Mouse (Mus musculus) midbrain, embryonic 16.5 days (tissue): ENCODE measurements around the gene Ccdc51. TPM values are rescaled to one million over a fixed set of nuclear protein-coding genes. Genes with fewer than 3 reads are reported as not detected.

Experiments used
- ATAC-seq: fragments of 200-750 bp; cut with Nextera tagmentation; 2 replicates; pipeline ENCODE4 v1.8.0; 2017; ENCODE audit warnings: moderate TSS enrichment
- H3K27ac ChIP-seq: fragments of 300-500 bp; sonication (generic); 2 replicates; pipeline ENCODE4 v1.5.1; 2014; ENCODE audit warnings: mild to moderate bottlenecking, low read length, mixed read lengths
- H3K27me3 ChIP-seq: fragments of 300-500 bp; sonication (generic); 2 replicates; pipeline ENCODE4 v1.6.1; 2014; ENCODE audit warnings: low read depth, low read length, mixed read lengths; ENCODE audit not compliant: control insufficient read depth, insufficient read depth
- H3K36me3 ChIP-seq: fragments of 300-500 bp; sonication (generic); 2 replicates; pipeline ENCODE4 v1.6.1; 2014; ENCODE audit warnings: mild to moderate bottlenecking, low read length, moderate library complexity, mixed read lengths; ENCODE audit not compliant: control insufficient read depth, insufficient read depth
- H3K4me1 ChIP-seq: fragments of 300-500 bp; sonication (generic); 2 replicates; pipeline ENCODE4 v1.6.1; 2014; ENCODE audit warnings: mild to moderate bottlenecking, low read length, mixed read lengths; ENCODE audit not compliant: control insufficient read depth, insufficient read depth
- H3K4me2 ChIP-seq: fragments of 300-500 bp; sonication (generic); 2 replicates; pipeline ENCODE4 v1.6.1; 2014; ENCODE audit warnings: mild to moderate bottlenecking, low read length, mixed read lengths
- H3K4me3 ChIP-seq: fragments of 300-500 bp; sonication (generic); 2 replicates; pipeline ENCODE4 v1.5.1; 2014; ENCODE audit warnings: low read depth, mild to moderate bottlenecking, low read length, moderate library complexity, mixed read lengths
- H3K9ac ChIP-seq: fragments of 300-500 bp; sonication (generic); 2 replicates; pipeline ENCODE4 v1.6.1; 2014; ENCODE audit warnings: low read depth, low read length, mixed read lengths
- H3K9me3 ChIP-seq: fragments of 300-500 bp; sonication (generic); replicated peaks from 2 replicates; pipeline ENCODE4 v1.6.1; 2014; ENCODE audit warnings: mild to moderate bottlenecking, low read length, mixed read lengths; ENCODE audit not compliant: control insufficient read depth, poor library complexity, severe bottlenecking
- WGBS: fragments of 180-500 bp; shearing (Covaris S2); extraction: QIAGEN DNeasy Blood & Tissue Kit; methylation state at CpG from one replicate; pipeline ENCODE4 v1.1.7; 2014; 5-methylcytosine and 5-hydroxymethylcytosine counted together
- polyA plus RNA-seq: library from polyadenylated mRNA; unstranded; fragments of >200 nt; fragmentation: Nextera tagmentation; extraction: Ambion mirVana; gene quantifications from 2 replicates; pipeline ENCODE4 v1.2.1, GENCODE M21; 2015

Ccdc51 gene
- polyA plus RNA-seq, 1 experiment from 2014 or later: 12.5 TPM

DNA sequence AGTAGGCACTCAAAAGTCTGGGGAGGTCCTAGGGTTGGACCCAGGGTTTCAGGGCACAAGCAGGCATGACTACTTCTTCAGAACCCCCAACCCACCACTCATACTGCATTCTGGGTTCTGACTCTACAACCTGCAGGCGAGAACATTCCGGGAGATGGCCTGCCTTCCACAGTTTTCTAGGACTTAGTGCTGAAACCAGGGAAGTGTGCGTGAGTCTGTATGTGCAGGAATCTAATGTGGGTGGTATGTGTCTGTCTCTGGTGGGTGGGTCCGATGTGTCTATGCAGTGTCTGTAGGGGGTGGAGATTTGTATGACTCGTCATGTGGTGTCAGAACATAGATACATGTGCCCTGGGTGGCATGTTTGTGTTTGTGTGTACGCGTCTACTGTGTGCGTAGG lies 16.1 kb downstream of the Ccdc51 start:
- Histone ChIP-seq H3K4me3 (no peak overlapping the region), H3K9me3 (no peaks in the 10 kb centered on the region), H3K9ac (no peak overlapping the region), H3K4me1 (peaks cover 47% of the 10 kb centered on the region), H3K36me3 (peaks cover 4% of the 10 kb centered on the region; the same call in 1 of the 2 replicates), H3K4me2 (peak overlapping the region; percentile 79), H3K27me3 (no peaks in the 10 kb centered on the region), H3K27ac (peak overlapping the region; percentile 99)
- WGBS: 82% methylated on average over 8 of the region's 8 CpGs
- ATAC-seq: no peak

DNA sequence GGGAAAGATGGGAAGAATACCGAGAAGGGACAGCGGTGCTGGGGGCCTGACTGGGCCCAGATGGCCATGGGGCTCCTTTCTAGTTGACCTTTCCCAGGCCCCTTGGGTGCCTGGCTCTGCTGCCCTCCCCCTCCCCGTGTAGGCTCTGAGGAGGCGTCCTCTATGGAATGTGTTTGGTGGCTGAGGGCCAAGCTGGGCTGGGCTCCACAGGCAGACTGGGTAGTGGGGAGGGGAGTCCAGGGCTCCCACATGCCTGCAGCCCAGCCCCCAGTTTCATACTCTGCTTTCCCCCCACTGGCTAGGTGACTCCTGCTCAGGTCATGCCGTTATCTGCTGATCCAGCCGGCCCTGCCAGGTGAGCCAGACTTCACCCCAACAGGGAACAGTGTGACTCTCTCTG lies 16.7 kb downstream of the Ccdc51 start:
- Histone ChIP-seq H3K4me2 (peak overlapping the region; percentile 79), H3K36me3 (peaks cover 4% of the 10 kb centered on the region; the same call in 1 of the 2 replicates), H3K27ac (peak overlapping the region; percentile 99; the same call in 1 of the 2 replicates), H3K27me3 (no peaks in the 10 kb centered on the region), H3K9ac (0 out of 2 replicates have a peak overlapping the region, but pooled peaks have one; percentile 22), H3K9me3 (no peaks in the 10 kb centered on the region), H3K4me1 (peaks cover 43% of the 10 kb centered on the region), H3K4me3 (no peak overlapping the region)
- 62% methylated on average over 6 of the region's 6 CpGs for WGBS
- ATAC-seq: no peak

DNA sequence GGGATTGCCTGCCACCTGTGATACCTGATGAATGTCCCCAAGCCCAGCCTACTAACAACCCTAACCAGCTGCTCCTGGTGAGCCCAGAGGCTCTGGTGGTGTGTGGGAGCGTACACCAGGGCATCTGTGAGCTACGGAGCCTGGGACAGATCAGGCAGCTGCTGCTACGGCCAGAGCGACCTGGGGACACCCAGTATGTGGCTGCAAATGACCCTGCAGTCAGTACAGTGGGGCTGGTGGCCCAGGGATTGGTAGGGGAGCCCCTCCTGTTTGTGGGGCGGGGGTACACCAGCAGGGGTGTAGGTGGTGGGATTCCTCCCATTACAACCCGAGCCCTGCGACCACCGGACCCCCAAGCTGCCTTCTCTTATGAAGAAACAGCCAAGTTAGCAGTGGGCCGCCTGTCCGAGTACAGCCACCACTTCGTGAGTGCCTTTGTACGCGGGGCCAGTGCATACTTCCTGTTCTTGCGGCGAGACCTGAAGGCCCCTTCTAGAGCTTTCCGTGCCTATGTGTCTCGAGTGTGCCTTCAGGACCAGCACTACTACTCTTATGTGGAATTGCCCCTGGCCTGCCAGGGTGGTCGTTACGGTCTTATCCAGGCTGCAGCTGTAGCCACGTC lies 18.1 kb downstream of the Ccdc51 start:
- Histone ChIP-seq H3K9ac (no peak overlapping the region), H3K27ac (no peak overlapping the region), H3K4me2 (no peak overlapping the region), H3K9me3 (no peaks in the 10 kb centered on the region), H3K4me1 (peaks cover 38% of the 10 kb centered on the region), H3K36me3 (peaks cover 10% of the 10 kb centered on the region), H3K4me3 (no peak overlapping the region), H3K27me3 (no peaks in the 10 kb centered on the region)
- ATAC-seq: no peak
- 89% methylated on average over 20 of the region's 20 CpGs for WGBS

DNA sequence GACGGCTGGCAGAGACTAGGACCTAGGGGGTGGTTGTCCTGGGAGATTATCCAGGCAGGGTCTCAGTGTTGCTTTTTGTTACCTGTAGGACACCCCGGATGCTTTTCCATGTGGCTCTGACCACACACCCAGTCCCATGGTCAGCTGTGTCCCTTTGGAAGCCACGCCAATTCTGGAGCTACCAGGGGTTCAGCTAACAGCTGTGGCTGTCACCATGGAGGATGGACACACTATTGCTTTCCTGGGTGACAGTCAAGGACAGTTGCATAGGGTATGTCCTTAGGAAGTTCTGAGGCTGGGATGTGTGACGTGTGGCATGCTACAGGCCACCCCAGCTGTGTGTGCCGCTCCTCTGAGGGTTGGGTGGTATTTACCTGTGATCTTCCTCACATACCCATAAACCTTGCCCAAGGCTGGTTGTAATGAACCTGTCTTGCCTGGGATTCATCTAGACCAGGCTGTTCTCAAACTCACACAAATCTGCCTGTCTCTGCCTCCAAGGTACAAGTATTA lies 19.7 kb downstream of the Ccdc51 start:
- H3K9ac ChIP-seq: no peak overlapping the region
- peaks cover 20% of the 10 kb centered on the region for H3K36me3 ChIP-seq
- H3K27ac ChIP-seq: no peak overlapping the region
- no peaks in the 10 kb centered on the region for H3K9me3 ChIP-seq
- no peak for ATAC-seq
- no peaks in the 10 kb centered on the region for H3K27me3 ChIP-seq
- H3K4me2 ChIP-seq: no peak overlapping the region
- 91% methylated on average over 5 of the region's 5 CpGs for WGBS
- H3K4me3 ChIP-seq: no peak overlapping the region
- peaks cover 28% of the 10 kb centered on the region for H3K4me1 ChIP-seq

DNA sequence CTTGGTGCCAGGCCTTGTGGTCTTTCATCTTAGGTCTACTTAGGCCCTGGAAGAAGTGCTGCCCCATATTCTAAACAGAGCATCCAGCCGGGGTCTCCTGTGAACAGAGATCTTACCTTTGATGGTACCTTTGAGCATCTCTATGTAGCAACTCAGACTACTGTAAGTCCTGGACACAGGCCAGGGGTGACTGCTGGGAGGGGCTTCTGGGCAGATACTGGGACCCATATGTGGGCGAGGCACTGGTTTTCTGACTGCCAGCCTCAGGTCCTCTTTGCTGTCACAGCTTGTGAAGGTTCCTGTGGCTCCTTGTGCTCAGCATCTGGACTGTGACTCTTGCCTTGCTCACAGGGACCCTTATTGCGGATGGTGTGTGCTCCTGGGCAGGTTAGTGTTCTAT lies 20.2 kb downstream of the Ccdc51 start:
- WGBS: 97% methylated on average over 3 of the region's 3 CpGs

DNA sequence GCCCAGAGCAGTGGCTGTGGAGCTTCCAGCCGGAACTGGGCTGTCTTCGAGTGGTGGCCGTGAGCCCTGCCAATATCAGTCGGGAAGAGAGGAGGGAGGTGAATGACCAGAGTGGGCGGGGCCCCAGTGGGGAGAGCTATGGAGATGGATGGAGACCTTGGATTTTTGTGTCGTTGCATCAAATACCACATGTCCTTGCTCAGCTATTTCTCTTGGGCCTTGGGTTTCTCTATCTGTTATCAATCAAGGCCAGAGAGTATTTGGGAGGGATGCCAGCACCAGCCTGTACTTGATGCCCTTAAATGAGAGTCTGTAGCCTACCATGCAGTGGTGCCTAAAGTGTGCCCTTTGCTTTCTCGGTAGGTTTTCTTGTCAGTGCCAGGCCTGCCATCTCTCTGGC lies 21.0 kb downstream of the Ccdc51 start:
- no peak overlapping the region for H3K9ac ChIP-seq

More for the DNA sequence above, 20.2 kb downstream of the Ccdc51 start:
- peaks cover 22% of the 10 kb centered on the region for H3K4me1 ChIP-seq
- H3K9me3 ChIP-seq: no peaks in the 10 kb centered on the region
- no peaks in the 10 kb centered on the region for H3K27me3 ChIP-seq
- no peak for ATAC-seq
- H3K4me3 ChIP-seq: no peak overlapping the region
- H3K4me2 ChIP-seq: no peak overlapping the region
- H3K36me3 ChIP-seq: peaks cover 20% of the 10 kb centered on the region
- H3K27ac ChIP-seq: no peak overlapping the region
- H3K9ac ChIP-seq: no peak overlapping the region

DNA sequence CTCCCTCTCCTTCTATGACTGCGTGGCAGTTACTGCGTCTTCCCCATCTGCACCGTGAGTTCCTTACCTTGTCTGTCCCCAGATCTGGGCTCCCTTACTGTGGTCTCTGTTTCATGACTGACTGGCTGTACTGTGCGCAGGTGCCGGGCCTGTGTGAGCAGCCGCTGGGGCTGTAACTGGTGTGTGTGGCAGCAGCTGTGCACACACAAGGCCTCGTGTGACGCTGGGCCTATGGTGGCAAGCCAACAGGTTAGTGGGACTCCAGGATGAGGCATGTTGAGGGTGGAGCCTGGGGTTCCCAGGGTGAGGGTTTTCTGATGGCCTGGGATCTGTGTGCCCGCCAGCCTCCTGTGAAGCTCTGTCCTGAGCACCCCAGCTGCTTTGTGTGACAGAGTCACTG lies 21.8 kb downstream of the Ccdc51 start:
- no peak for ATAC-seq
- Histone ChIP-seq H3K36me3 (peaks cover 24% of the 10 kb centered on the region), H3K4me2 (no peak overlapping the region), H3K27me3 (no peaks in the 10 kb centered on the region), H3K9me3 (no peaks in the 10 kb centered on the region), H3K4me1 (peaks cover 7% of the 10 kb centered on the region), H3K9ac (no peak overlapping the region), H3K4me3 (no peak overlapping the region), H3K27ac (no peak overlapping the region)
- WGBS: 92% methylated on average over 9 of the region's 9 CpGs

More for the DNA sequence above, 21.0 kb downstream of the Ccdc51 start:
- no peaks in the 10 kb centered on the region for H3K27me3 ChIP-seq
- no peaks in the 10 kb centered on the region for H3K9me3 ChIP-seq
- peaks cover 15% of the 10 kb centered on the region for H3K4me1 ChIP-seq
- 79% methylated on average over 7 of the region's 7 CpGs for WGBS
- H3K36me3 ChIP-seq: peaks cover 20% of the 10 kb centered on the region
- H3K4me2 ChIP-seq: no peak overlapping the region
- no peak for ATAC-seq
- no peak overlapping the region for H3K4me3 ChIP-seq
- H3K27ac ChIP-seq: no peak overlapping the region

DNA sequence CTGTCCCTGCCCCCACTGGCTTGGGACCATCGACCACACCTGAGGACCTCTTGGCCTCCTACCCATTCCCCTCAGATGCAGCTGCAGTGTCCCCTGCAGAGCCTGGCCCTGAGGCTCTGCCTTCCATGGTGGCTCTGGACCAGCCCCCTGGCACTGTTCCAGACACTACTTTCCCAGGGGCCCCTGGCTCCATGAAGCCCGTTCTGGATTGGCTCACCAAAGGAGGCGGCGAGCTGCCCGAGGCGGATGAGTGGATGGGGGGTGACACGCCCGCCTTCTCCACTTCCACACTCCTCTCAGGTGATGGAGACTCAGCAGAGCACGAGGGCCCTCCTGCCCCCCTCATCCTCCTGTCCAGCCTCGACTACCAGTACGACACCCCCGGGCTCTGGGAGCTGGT lies 22.7 kb downstream of the Ccdc51 start:
- H3K36me3 ChIP-seq: peaks cover 29% of the 10 kb centered on the region
- ATAC-seq: 0 out of 2 replicates have a peak, but pooled peaks have one; percentile 33
- H3K27ac ChIP-seq: peak overlapping the region; percentile 15; the same call in 1 of the 2 replicates
- H3K4me2 ChIP-seq: no peak overlapping the region
- no peaks in the 10 kb centered on the region for H3K9me3 ChIP-seq
- WGBS: 76% methylated on average over 12 of the region's 12 CpGs
- no peak overlapping the region for H3K4me3 ChIP-seq
- H3K27me3 ChIP-seq: no peaks in the 10 kb centered on the region
- peaks cover 4% of the 10 kb centered on the region; the same call in 1 of the 2 replicates for H3K4me1 ChIP-seq
- H3K9ac ChIP-seq: no peak overlapping the region

DNA sequence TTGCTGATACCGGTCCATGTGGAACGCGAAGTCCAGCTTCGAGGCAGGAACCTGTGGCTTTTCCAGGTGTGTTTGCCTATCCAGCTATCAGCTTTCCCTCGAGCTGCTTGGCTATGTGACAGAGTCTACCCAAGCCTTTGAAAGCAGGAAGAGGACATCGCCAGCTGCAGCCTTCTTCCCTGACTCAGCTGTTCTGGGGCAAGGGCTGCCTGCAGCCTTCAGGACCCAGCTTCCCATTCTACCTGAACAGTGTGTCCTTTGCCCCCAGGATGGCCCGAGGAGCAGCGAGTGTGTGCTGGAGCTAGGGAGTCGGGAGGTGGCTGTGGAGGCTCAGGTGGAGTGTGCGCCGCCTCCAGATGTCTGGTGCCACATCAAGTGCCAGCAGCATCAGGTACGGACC lies 23.4 kb downstream of the Ccdc51 start:
- no peak for ATAC-seq
- Histone ChIP-seq H3K4me3 (no peak overlapping the region), H3K9ac (no peak overlapping the region), H3K27ac (no peak overlapping the region), H3K27me3 (no peaks in the 10 kb centered on the region), H3K9me3 (no peaks in the 10 kb centered on the region), H3K36me3 (peaks cover 35% of the 10 kb centered on the region), H3K4me2 (no peak overlapping the region), H3K4me1 (peaks cover 4% of the 10 kb centered on the region; the same call in 1 of the 2 replicates)
- WGBS: 96% methylated on average over 12 of the region's 12 CpGs
